Mouse (Mus musculus): Measurements from ENCODE around the gene Fdx1l. TPM values are rescaled to one million over a fixed set of nuclear protein-coding genes. Genes with fewer than 3 reads are reported as not detected.
"Not testable (repeated sequence)": the region's sequence is repeated elsewhere in the genome, so short reads cannot be mapped to it uniquely, and the experiment has no call there.

Fdx1l gene
- polyA plus RNA-seq, 1 experiment from 2014 or later: 44.7 TPM

DNA sequence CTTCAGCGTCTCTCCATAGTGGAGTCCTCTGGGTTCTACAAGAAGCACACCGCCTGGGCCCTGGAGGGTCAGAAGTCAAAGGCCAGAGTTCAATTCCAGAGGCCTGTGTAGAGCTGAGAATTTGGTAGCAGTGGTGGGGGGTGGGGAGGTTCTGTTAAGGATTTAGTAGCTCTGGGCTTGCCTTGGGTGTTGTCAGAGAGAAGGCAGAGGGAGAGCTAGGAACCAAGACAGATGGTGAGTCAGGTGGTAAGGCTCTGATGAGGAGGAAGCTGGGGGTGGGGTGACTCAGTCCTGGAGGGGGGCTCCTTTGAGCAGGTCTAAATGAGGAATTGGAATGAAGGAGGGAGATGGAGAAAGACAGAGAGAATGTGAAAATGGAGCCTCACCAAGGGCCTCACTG, 10.5 kb downstream of the Fdx1l start:
- Histone ChIP-seq H3K36me3 (replicated peaks; ENCODE audit: control insufficient read depth, insufficient read depth, low read depth, low read length) (no peaks in the 10 kb centered on the region; the same call in none of the 2 replicates), H3K27me3 (ENCODE audit: control insufficient read depth, insufficient read depth, low read length) (no peaks in the 10 kb centered on the region), H3K4me3 (ENCODE audit: low read depth, low read length) (no peak overlapping the region), H3K9ac (replicated peaks; ENCODE audit: low read length) (no peak overlapping the region), H3K9me3 (replicated peaks; ENCODE audit: control insufficient read depth, low read length) (no peaks in the 10 kb centered on the region), H3K4me2 (ENCODE audit: low read depth, low read length) (no peak overlapping the region), H3K4me1 (ENCODE audit: control insufficient read depth, insufficient read depth, low read length) (no peaks in the 10 kb centered on the region), H3K27ac (replicated peaks; ENCODE audit: low read depth, low read length) (no peak overlapping the region)
- DNase-seq (ENCODE audit: low spot score): no peak
- ATAC-seq (replicated peaks; ENCODE audit: insufficient number of reproducible peaks, low FRiP score, low TSS enrichment, low read depth): no peak
- WGBS: 77% methylated on average over 2 of the region's 2 CpGs

DNA sequence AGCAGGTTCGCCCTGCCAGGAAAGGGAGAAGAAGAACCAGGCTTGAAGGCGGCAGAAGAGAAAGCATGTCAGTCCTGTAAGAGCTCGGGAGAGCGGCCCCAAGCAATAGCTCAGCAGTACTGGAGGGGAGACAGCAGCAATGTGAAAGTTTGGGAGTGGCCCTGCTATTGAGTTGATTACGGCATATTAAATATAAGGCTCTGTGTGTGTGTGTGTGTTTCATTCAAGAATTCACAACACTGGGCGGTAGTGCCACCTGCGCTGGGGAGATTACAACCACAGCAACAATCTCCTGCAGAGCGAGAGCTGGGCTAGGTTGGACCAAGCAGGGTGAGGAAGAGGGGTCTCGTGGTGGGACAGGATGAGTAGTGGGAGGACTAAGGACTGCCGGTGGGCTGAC, 21.8 kb downstream of the Fdx1l start:
- Histone ChIP-seq H3K4me3 (ENCODE audit: low read depth, low read length) (no peak overlapping the region), H3K36me3 (replicated peaks; ENCODE audit: control insufficient read depth, insufficient read depth, low read depth, low read length) (no peaks in the 10 kb centered on the region), H3K27me3 (ENCODE audit: control insufficient read depth, insufficient read depth, low read length) (no peaks in the 10 kb centered on the region), H3K4me2 (ENCODE audit: low read depth, low read length) (no peak overlapping the region), H3K9ac (replicated peaks; ENCODE audit: low read length) (no peak overlapping the region), H3K9me3 (replicated peaks; ENCODE audit: control insufficient read depth, low read length) (no peaks in the 10 kb centered on the region), H3K27ac (replicated peaks; ENCODE audit: low read depth, low read length) (no peak overlapping the region), H3K4me1 (ENCODE audit: control insufficient read depth, insufficient read depth, low read length) (no peaks in the 10 kb centered on the region)
- ATAC-seq (replicated peaks; ENCODE audit: insufficient number of reproducible peaks, low FRiP score, low TSS enrichment, low read depth) (no peak), DNase-seq (ENCODE audit: low spot score) (no peak)
- 66% methylated on average over 10 of the region's 10 CpGs for WGBS

DNA sequence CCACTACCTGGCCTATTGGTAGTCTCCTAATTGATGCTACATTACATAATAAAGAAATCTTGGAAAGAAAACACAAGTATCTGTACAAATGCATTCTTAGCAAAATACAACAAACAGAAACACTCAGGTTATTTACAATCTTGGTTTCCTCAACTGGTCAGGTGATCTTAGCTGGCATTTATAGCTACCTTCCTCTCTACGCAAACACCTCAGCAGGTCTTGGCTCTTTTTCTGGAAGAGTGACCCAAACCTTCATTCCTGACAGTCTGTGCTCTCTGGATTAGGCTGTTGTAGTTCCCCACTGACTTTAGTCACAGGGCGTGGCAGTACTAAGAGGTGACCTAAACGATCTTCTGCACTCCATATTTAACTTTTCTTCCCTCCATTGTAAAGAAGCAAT, 28.2 kb downstream of the Fdx1l start:
- Histone ChIP-seq H3K27me3 (ENCODE audit: control insufficient read depth, insufficient read depth, low read length) (no peaks in the 10 kb centered on the region), H3K27ac (replicated peaks; ENCODE audit: low read depth, low read length) (no peak overlapping the region), H3K4me2 (ENCODE audit: low read depth, low read length) (no peak overlapping the region), H3K36me3 (replicated peaks; ENCODE audit: control insufficient read depth, insufficient read depth, low read depth, low read length) (no peaks in the 10 kb centered on the region), H3K4me3 (ENCODE audit: low read depth, low read length) (no peak overlapping the region), H3K9ac (replicated peaks; ENCODE audit: low read length) (no peak overlapping the region), H3K9me3 (replicated peaks; ENCODE audit: control insufficient read depth, low read length) (no peaks in the 10 kb centered on the region), H3K4me1 (ENCODE audit: control insufficient read depth, insufficient read depth, low read length) (no peaks in the 10 kb centered on the region)
- DNase-seq (ENCODE audit: low spot score): no peak
- WGBS: 84% methylated on average over 3 of the region's 3 CpGs
- no peak for ATAC-seq (replicated peaks; ENCODE audit: insufficient number of reproducible peaks, low FRiP score, low TSS enrichment, low read depth)

DNA sequence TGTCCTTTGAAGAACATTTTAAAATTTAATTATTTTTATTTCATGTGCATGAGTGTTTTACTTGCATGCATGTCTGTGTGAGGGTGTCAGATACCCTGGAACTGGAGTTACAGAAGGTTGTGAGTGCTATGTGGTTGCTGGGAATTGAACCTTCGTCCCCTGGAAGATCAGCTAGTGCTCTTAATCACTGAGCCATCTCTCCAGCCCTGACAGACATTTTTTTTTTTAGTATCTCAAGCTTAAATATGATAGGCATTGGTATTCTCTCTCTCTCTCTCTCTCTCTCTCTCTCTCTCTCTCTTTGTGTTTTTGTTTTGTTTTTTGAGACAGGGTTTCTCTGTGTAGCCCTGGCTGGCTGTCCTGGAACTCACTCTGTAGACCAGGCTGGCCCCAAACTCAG, 28.6 kb downstream of the Fdx1l start:
- not testable (repeated sequence) for H3K36me3 ChIP-seq (replicated peaks; ENCODE audit: control insufficient read depth, insufficient read depth, low read depth, low read length); H3K27ac ChIP-seq (replicated peaks; ENCODE audit: low read depth, low read length); H3K9ac ChIP-seq (replicated peaks; ENCODE audit: low read length); H3K27me3 ChIP-seq (ENCODE audit: control insufficient read depth, insufficient read depth, low read length); H3K9me3 ChIP-seq (replicated peaks; ENCODE audit: control insufficient read depth, low read length); H3K4me2 ChIP-seq (ENCODE audit: low read depth, low read length); H3K4me1 ChIP-seq (ENCODE audit: control insufficient read depth, insufficient read depth, low read length); DNase-seq (ENCODE audit: low spot score); ATAC-seq (replicated peaks; ENCODE audit: insufficient number of reproducible peaks, low FRiP score, low TSS enrichment, low read depth); H3K4me3 ChIP-seq (ENCODE audit: low read depth, low read length)
- WGBS: 54% methylated on average over 1 of the region's 1 CpGs

DNA sequence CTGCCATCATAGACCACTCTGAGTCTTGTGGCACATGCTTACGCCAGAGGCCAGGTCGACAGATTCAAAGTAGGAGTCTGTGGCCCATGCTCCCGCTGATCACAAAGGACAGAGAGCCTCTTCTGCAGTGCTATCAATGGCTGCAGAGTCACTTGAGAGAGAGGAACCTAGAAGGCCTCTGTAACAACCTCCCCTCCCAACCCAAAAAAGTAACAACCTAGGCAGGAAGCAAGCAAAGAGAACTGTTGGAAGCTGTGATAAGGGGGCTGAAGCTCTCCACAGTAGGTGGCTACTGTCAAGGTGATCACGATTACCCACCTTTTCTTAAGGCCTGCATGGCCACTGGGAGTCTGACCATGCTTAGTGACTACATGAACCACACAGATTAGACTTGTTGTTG, 29.9 kb downstream of the Fdx1l start:
- ATAC-seq (replicated peaks; ENCODE audit: insufficient number of reproducible peaks, low FRiP score, low TSS enrichment, low read depth) (no peak), DNase-seq (ENCODE audit: low spot score) (no peak)
- H3K36me3 ChIP-seq (replicated peaks; ENCODE audit: control insufficient read depth, insufficient read depth, low read depth, low read length): no peaks in the 10 kb centered on the region
- H3K27me3 ChIP-seq (ENCODE audit: control insufficient read depth, insufficient read depth, low read length): peaks cover 14% of the 10 kb centered on the region
- H3K9me3 ChIP-seq (replicated peaks; ENCODE audit: control insufficient read depth, low read length): no peaks in the 10 kb centered on the region
- 81% methylated on average over 4 of the region's 4 CpGs for WGBS
- no peak overlapping the region for H3K4me3 ChIP-seq (ENCODE audit: low read depth, low read length)
- no peaks in the 10 kb centered on the region for H3K4me1 ChIP-seq (ENCODE audit: control insufficient read depth, insufficient read depth, low read length)
- H3K4me2 ChIP-seq (ENCODE audit: low read depth, low read length): no peak overlapping the region
- H3K9ac ChIP-seq (replicated peaks; ENCODE audit: low read length): no peak overlapping the region
- no peak overlapping the region for H3K27ac ChIP-seq (replicated peaks; ENCODE audit: low read depth, low read length)

DNA sequence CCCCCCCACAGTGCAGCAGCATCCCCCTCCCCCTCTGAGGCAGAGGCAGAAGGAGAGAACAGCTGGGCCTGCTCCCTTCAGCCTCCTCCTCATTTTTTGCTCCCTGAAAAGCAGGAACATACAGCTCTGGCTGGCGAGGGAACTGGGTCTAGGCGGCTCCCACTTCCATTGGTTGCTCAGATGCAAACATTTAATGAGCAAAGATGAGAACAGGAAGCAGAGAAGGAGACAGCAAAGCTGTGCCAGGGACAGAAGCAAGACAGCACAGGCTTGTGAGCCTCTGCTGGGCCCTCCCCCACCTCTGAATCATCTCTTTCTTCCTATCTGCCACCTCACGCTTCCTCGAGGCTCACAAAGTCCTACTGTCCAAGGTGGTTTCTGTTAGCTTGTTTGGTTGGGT, 32.1 kb downstream of the Fdx1l start:
- no peak for DNase-seq (ENCODE audit: low spot score)
- 39% methylated on average over 4 of the region's 4 CpGs for WGBS

DNA sequence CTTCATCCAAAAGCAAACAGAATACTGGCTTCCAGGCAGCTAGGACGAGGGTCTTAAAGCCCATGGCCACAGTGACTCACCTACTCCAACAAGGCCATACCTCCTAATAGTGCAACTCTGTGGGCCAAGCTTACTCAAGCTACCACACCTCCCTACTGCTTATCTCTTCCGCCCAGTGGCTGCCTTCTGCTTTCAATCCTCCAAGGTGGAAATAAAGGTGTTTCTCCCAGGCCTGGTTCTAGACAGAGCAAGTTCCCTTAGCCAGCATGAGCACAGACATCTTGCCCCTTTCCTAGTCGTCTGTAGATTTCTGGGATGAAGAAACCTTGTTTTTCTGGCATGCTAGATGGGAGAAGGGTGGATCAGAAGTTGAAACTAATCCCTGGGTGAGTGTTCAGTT, 33.6 kb downstream of the Fdx1l start:
- Histone ChIP-seq H3K27ac (replicated peaks; ENCODE audit: low read depth, low read length) (no peak overlapping the region), H3K36me3 (replicated peaks; ENCODE audit: control insufficient read depth, insufficient read depth, low read depth, low read length) (no peaks in the 10 kb centered on the region), H3K4me2 (ENCODE audit: low read depth, low read length) (no peak overlapping the region), H3K9ac (replicated peaks; ENCODE audit: low read length) (no peak overlapping the region), H3K27me3 (ENCODE audit: control insufficient read depth, insufficient read depth, low read length) (peaks cover 52% of the 10 kb centered on the region), H3K9me3 (replicated peaks; ENCODE audit: control insufficient read depth, low read length) (no peaks in the 10 kb centered on the region), H3K4me1 (ENCODE audit: control insufficient read depth, insufficient read depth, low read length) (peaks cover 3% of the 10 kb centered on the region), H3K4me3 (ENCODE audit: low read depth, low read length) (no peak overlapping the region)
- WGBS: 72% methylated on average over 3 of the region's 3 CpGs
- ATAC-seq (replicated peaks; ENCODE audit: insufficient number of reproducible peaks, low FRiP score, low TSS enrichment, low read depth) (no peak), DNase-seq (ENCODE audit: low spot score) (no peak)

More for the DNA sequence above, 32.1 kb downstream of the Fdx1l start:
- Histone ChIP-seq H3K4me1 (ENCODE audit: control insufficient read depth, insufficient read depth, low read length) (peaks cover 3% of the 10 kb centered on the region), H3K9me3 (replicated peaks; ENCODE audit: control insufficient read depth, low read length) (no peaks in the 10 kb centered on the region), H3K27ac (replicated peaks; ENCODE audit: low read depth, low read length) (no peak overlapping the region), H3K27me3 (ENCODE audit: control insufficient read depth, insufficient read depth, low read length) (peaks cover 37% of the 10 kb centered on the region), H3K4me3 (ENCODE audit: low read depth, low read length) (no peak overlapping the region), H3K9ac (replicated peaks; ENCODE audit: low read length) (0 out of 2 replicates have a peak overlapping the region, but pooled peaks have one; percentile 25), H3K4me2 (ENCODE audit: low read depth, low read length) (no peak overlapping the region), H3K36me3 (replicated peaks; ENCODE audit: control insufficient read depth, insufficient read depth, low read depth, low read length) (no peaks in the 10 kb centered on the region)
- no peak for ATAC-seq (replicated peaks; ENCODE audit: insufficient number of reproducible peaks, low FRiP score, low TSS enrichment, low read depth)

DNA sequence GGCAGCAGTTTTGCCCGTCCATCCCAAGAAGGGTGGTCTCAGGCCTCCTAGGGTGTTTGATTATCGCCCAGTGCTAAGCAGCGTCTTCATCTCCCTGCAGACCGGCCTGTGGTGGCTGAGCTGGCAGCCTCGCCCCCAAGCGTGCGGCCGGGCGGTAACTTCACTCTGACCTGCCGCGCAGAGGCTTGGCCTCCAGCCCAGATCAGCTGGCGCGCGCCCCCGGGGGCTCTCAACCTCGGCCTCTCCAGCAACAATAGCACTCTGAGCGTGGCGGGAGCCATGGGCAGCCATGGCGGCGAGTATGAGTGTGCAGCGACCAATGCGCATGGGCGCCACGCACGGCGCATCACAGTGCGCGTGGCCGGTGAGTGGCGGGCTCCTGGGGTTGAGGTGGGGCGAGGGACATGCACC, 35.9 kb downstream of the Fdx1l start:
- H3K9me3 ChIP-seq (replicated peaks; ENCODE audit: control insufficient read depth, low read length): no peaks in the 10 kb centered on the region
- DNase-seq (ENCODE audit: low spot score) (peak; percentile 18), ATAC-seq (replicated peaks; ENCODE audit: insufficient number of reproducible peaks, low FRiP score, low TSS enrichment, low read depth) (no peak; the same call in 1 of the 2 replicates)
- H3K27me3 ChIP-seq (ENCODE audit: control insufficient read depth, insufficient read depth, low read length): peaks cover 72% of the 10 kb centered on the region
- H3K36me3 ChIP-seq (replicated peaks; ENCODE audit: control insufficient read depth, insufficient read depth, low read depth, low read length): no peaks in the 10 kb centered on the region
- peaks cover 3% of the 10 kb centered on the region for H3K4me1 ChIP-seq (ENCODE audit: control insufficient read depth, insufficient read depth, low read length)
- 1% methylated on average over 31 of the region's 31 CpGs for WGBS
- peak overlapping the region; percentile 35 for H3K4me3 ChIP-seq (ENCODE audit: low read depth, low read length)
- H3K4me2 ChIP-seq (ENCODE audit: low read depth, low read length): peak overlapping the region; percentile 62
- peak overlapping the region; percentile 58 for H3K9ac ChIP-seq (replicated peaks; ENCODE audit: low read length)
- no peak overlapping the region for H3K27ac ChIP-seq (replicated peaks; ENCODE audit: low read depth, low read length)

All from embryonic facial prominence, embryonic 11.5 days (tissue).